In genomic region chr16:29480396-29480795, GRCm38 (mm10) we compare ENCODE assay signal across 15 mouse cellular contexts.
DNase-seq lines count a peak whose midpoint lies in the region.
"Had no signal": no experiment of that assay in that cellular context is flagged by ENCODE, and none has a peak within 500 bp of the region (broad histone marks: within the 10 kb centered on the region; RNA-seq: fewer than 3 reads in every experiment).

No protein-coding gene starts in this region.

- DNase-seq in lung, adult 18-20 months = peak; percentile 46 to 60
- DNase-seq in lung, postnatal 14 days = no peak
- DNase-seq in lung, postnatal 10 days = peak; percentile 24
- peak; percentile 69 for DNase-seq in lung, postnatal 36 days
- no peak for DNase-seq in right cerebral cortex, postnatal 36 days (ENCODE audit: low spot score in 2 of 2)
- DNase-seq: adrenal gland, adult 8-10 months; adrenal gland, postnatal 14 days; adrenal gland, postnatal 36 days; B cell, adult 2 months; cerebellum, adult 11-12 months; cerebellum, adult 2 months; cerebellum, adult 9-10 months; cerebellum, postnatal 14 days; cerebellum, postnatal 36 days; embryo, embryonic 11 days had no signal

Comparison
In these comparisons a context has a peak if more than half of its experiments do, and no peak if none do; other contexts are left out.
1. DNase-seq: peak in lung, adult 18-20 months (2 of 2), lung, postnatal 10 days (single experiment) and lung, postnatal 36 days (single experiment); none in lung, postnatal 14 days (single experiment) and right cerebral cortex, postnatal 36 days (0 of 2).